Mouse (Mus musculus) brain, embryonic 14.5 days (tissue): ENCODE measurements around the gene Plin2.

Experiments
- CTCF ChIP-seq: fragments of 200-500 bp; IDR thresholded peaks from 2 replicates; pipeline ENCODE4 v1.5.1; 2012; ENCODE audit warnings: inconsistent platforms, mild to moderate bottlenecking, moderate library complexity, borderline replicate concordance; ENCODE audit not compliant: insufficient read depth, insufficient read length; ENCODE audit errors: extremely low read depth
- POLR2A ChIP-seq: fragments of 200-500 bp; IDR thresholded peaks from 2 replicates; pipeline ENCODE4 v1.6.1; 2012; ENCODE audit warnings: mild to moderate bottlenecking, inconsistent platforms, borderline replicate concordance; ENCODE audit not compliant: poor library complexity, insufficient read depth, insufficient read length, severe bottlenecking; ENCODE audit errors: extremely low read depth

DNA sequence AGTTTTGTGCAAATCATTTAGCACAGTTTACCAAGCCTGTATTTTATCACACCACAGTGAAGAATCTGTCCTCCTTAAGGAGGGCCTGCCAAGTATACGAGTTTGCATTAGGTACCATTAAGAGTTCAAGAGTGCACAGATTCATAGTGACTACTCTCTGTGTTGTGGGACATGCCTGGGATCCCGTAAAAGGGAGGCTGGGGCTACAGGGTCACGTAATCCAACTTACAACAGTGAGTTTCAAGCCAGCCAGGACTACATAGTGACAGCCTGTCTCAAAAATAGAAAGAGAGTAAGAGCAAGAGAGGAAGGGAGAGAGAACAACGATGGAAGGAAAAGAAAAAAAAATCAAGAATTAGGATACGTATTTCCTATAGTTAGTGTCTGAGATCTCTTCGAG lies 14.9 kb upstream of the Plin2 start:
- TF ChIP-seq POLR2A (no peak), CTCF (no peak)
